Mouse (Mus musculus): Measurements from ENCODE around the gene Crygn. TPM values are rescaled to one million over a fixed set of nuclear protein-coding genes. Genes with fewer than 3 reads are reported as not detected.
"Not testable (repeated sequence)": the region's sequence is repeated elsewhere in the genome, so short reads cannot be mapped to it uniquely, and the experiment has no call there.

Crygn gene
- total RNA-seq (2021): not detected
- long read RNA-seq, experiment 1, partial matches to known transcripts: 0 of 1 reads
- long read RNA-seq, experiment 1, other reads (novel, unspliced or antisense): 1 of 1 reads
- long read RNA-seq, experiment 2: 0 reads

DNA sequence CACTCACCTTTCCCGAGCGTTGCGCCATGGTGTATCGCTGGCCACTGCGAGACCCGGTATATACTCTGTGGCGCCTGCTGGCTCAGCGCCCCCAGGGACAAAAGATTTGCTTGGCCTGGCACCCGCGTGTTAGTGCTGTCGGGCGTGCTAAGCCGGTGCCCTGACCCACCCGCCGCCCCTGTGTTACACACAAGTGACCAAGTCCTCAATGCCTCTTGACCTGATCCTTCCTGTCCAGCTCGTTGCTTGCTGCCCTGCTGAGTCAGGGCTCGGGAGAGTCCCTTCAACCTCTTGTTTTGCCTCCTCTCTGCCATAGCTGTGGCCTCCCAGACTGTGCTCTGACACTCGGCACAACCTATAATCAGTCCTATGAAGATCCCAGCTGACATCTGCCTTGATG is at the start of gene Crygn:
Gene Crygn (minus strand): TSS at position 193 of the 400 bp plus-strand sequence.
- no peak for DNase-seq (ENCODE audit: low spot score in 2 of 2)

DNA sequence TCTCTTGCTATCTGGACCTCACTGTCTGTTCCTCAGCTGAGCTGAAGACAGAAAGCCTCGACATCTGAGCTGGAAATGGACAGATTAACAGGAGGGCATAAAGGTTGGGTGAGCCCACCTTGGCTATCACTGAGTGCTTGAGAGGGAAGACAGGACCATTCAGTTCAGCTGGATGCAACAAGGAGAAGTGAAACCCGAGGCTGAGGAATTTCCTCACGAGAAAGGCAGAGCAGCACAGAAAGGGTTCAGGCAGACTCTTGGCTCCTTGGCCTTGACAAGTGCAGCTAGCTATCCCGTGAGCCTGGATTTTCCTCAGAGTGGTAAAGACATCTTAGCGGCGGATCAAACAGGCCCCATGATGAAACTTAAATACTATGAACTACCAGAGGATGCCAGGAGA is 47.4 kb upstream of the Crygn start:
- no peak for DNase-seq (ENCODE audit: low spot score in 2 of 2)

DNA sequence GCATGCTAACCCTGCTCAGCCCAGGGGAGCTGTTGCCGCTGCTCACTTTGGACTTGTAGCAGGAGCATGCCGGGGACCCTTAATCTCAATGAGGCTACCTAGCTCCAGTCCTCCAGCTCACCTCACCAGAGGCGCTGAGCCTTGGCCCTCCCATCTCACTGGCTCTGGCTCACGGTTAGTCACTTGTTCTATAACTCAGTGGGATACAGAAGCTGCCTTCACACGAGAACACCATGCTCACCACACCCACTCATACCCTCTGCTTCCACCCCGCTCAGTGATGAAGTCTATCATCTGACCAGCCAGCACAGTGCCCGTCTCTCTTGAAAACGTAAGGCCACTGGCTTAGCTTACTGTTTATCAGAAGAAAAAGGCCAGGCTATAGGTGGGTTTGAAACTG is 46.9 kb upstream of the Crygn start:
- DNase-seq (ENCODE audit: low spot score in 2 of 2): no peak

DNA sequence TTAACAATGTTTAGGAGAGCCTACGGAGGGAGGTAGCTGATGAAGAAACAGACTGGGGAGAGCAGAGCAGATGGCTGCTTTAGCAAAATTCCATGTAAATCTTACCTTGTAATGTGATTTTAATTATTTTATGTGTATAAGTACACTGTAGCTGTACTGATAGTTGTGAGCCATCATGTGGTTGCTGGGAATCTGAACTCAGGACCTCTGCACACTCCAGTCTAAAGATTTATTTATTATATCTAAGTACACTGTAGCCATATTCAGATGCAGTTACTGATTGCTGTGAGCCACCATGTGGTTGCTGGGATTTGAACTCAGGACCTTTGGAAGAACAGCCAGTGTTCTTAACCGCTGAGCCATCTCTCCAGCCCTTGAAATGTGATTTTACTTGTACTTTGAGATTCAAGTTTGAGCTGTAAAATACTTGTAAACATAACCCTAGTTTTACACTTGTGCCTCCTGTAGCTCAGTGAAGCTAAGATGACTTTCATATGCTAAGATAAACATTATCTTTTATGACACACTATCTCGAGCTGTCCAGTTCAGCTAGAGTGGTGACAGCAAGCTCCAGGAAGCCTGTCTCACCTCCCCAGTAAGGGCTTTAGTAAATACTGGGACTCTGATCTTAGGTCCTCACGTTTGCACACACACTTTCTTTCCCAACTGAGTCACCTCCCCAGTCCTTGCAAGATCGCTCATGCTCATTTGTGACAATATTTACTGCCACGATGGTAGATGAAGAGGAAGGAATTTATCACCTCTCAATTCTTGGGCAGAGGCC is 44.2 kb upstream of the Crygn start:
- no peak for DNase-seq (ENCODE audit: low spot score in 2 of 2)

DNA sequence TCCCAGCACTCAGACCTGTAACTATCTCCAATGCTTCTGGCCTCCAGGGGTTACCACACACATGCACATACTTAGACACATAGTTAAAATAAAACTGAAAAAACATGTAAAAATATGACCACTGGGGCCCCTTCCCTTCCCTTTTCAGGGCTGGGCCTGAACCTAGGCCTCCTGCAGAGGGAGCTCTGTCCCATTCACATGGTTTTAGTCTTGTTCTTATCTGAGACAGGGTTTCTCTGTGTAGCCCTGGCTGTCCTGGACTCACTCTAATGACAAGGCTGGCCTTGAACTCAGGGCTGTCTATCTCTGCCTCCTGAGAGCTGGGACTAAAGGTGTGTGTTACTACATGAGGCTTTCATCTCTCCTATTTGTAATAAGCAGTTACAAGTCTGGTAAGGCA is 42.6 kb upstream of the Crygn start:
- no peak for DNase-seq (ENCODE audit: low spot score in 2 of 2)

DNA sequence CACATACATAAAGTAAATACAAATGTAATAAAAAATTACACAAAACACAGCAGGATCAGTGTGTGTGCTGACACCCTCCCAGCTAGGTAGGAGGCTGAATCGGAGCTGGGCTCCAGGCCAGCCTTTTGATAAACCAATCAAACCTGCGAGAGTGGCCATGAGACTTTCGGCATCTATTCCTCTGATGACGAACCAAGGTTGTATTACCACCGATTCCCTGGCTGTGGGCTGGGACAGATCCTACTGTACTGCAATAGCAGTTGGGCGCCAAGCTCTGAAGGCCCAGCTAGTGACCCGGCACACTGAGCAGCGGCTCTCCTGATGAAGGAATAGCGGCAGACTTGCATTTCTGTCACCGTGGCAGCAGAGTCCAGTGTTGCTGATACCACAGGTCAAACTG is 40.8 kb upstream of the Crygn start:
- no peak for DNase-seq (ENCODE audit: low spot score in 2 of 2)

DNA sequence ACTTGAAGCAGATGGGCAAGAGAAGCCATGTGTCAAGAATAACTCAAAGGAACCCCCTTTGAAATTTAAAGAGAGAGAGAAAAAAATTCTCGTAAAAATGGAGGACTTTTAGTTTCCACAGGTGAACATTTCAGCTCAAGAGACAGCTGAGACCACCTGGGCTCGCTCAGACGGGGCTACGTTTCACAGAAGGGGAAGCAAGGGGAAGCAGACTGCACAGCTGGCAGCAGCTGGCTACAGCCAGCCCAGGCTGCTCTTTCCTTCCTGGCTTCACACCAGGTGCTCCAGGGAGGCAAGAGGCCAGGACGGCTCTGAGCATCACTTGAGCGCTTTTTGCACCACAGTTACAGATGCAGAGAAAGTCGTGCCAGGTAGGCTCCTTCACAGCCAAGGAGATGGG is 40.0 kb upstream of the Crygn start:
- DNase-seq (ENCODE audit: low spot score in 2 of 2): peak in 1 of 2 experiments; percentile 28

DNA sequence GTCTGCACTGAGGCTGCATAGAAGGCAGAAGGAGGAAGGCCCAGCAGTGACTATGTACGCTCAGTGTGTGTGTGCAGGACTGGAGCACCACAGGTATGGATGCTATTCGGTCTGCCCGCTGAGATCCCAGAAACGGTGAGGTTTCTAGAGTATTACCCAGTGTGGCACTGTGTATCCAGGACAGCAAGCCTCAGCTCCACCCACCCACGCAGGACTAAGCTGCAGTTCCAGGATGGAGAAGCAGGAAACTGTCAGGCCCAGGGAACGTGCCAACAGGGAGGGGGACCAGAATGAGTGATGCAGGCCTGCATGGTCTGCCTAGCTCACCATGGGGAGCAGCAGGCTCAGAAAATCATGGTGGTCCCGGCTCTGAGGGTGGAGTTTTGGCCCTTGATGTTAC is 35.2 kb upstream of the Crygn start:
- no peak for DNase-seq (ENCODE audit: low spot score in 2 of 2)

DNA sequence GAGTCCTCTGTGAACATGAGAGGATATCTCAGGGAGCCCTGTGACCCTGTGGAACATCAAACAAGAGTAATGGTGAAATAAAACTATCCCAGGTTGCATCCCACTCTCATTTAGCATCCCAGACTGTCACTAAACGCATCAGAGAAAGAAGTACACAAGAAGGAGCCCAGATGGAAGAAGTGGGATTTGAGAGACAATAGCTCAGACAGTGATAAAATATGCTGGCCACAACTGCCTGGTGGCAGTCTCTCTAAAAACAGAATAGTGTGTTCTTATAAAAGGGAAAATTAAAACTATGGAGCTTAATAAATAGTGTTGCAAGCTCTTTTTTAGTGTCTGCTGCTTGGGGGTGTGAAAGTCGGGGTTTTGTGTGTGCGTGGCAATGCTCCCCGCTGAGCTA is 25.1 kb upstream of the Crygn start:
- DNase-seq (ENCODE audit: low spot score in 2 of 2): no peak

DNA sequence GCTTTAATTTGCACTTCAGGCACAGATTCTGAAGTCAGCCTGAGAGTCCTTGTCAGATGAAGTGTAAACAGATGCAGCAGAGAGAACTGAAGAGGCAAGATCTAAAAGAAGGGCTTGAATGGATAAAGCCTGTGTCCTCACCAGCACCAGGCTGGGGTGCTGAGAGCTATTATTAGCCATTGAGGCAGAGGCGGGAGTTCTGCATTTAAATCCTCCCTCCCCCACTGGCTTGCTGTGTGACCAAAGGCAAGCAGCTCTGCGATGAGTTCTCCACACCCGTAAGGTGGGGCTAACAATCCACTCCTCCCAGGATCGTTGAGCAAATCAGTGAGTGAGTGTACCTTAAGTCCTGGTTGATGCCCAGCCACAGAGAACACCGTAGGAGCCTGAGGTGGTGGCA is 23.2 kb upstream of the Crygn start:
- DNase-seq (ENCODE audit: low spot score in 2 of 2): no peak

DNA sequence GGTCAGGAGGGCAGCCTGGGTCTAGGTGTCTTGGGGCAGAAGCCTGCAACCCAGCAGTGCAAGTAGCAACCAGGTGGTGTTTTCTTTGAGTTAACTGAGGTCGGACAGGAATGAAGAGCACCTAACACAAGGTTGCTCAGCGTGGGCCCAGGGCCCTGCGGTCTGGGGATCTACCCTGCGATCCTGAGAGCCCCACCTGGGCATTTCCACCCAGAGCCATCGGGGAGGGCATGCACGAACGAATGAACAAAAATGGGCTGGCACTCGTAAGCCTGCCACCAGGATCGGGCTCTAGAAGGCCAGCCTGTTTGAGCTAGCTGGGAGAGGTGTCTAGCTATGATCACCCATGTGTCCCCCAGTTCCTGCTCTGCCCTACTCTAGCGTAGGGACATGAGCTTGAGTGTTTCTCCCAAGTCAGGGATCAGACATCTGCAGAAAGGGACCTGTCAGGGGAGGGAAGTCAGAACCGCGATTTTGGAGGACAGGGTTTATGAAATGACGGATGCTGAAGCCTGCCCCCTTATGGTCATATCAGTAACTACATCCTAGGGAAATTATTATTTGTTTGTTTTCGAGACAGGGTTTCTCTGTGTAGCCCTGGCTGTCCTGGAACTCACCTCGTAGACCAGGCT is 22.2 kb upstream of the Crygn start:
- no peak for DNase-seq (ENCODE audit: low spot score in 2 of 2)

DNA sequence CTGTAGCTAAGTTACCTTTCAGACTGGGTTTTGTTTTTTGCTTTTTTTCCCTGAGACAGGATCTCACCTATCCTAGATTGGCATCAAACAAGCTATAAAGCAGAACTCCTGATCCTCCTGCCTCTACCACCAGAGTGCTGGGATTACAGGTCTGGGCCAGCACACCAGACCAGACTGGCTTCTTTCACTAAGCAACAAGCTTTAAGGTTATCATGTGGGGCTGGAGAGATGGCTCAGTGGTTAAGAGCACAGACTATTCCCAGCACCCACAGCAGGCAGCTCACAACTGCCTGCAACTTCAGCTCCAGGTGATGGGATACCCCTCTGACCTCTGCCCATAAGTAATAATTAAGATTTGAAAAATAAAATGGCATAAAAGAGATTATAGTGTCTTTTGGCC is 21.5 kb upstream of the Crygn start:
- no peak for DNase-seq (ENCODE audit: low spot score in 2 of 2)

DNA sequence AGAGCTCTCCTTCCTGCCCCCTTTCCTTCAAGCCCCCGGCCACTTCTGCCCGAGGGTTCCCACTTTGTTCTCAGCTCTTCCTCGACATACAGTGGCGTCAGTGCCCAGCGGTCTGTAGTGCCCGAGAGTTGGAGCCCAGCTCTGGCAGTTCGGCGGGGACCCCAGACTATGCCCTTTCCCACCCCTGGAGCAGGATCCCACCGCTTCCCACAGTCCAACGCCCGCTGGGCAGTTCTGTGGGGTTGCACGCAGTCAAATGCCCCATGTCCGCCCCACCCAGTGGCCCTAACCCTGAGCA is 21.0 kb upstream of the Crygn start:
- DNase-seq (ENCODE audit: low spot score in 2 of 2): no peak

DNA sequence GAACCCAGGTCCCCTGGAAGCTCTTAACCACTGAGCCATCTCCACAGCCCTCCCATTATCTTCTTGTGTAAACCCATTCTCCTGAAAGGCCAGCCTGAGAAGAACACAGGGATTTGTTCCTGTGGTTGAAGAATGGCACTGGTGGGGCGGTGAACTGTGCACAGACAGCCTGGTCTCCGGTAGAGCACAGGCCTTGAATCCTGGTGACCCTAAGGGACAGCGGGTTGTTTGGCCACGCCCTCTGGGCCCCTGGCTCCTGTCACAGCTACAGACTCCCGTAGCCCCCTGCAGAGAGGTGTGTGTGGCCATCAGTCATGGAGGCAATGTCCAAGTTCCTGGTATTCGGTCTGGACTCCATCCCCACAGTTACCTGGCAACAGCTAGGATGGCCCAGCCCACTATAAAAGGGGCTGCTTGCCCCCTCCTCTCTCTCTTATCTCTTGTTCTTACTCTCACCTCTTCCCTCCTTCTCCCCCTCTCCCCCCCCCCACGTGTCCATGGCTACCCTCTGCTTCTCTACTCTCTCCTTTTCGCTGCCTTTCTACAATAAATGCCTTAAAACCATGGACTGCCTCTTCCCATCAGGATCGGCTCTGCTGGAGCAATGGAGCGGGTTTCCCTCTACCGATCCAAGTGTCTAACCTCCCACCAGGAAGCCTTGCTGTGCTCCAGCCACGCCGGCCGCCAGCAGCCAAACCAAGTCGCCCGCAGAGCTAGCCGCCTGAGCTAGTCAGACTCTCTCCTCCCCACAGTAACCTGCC is 20.5 kb upstream of the Crygn start:
- no peak for DNase-seq (ENCODE audit: low spot score in 2 of 2)

DNA sequence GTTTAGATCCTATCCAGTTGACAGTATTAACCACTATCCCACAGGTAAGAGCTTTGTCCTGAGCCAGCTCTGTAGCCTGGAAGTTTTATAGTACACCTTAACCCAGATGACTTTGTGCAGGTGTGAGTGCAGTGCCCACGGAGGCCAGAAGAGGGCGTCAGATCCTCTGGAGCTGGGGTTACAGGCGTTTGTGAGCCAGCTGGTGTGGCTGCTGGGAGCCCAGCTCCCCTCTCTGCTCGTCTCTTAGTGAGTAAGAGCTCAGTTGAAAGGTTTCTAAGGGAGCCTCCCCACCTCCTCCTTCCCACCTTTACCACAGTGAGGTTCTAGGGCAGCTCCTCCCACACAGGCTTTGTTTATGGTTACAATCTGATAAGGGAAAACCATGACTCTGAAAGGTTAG is 18.9 kb upstream of the Crygn start:
- DNase-seq (ENCODE audit: low spot score in 2 of 2): no peak

DNA sequence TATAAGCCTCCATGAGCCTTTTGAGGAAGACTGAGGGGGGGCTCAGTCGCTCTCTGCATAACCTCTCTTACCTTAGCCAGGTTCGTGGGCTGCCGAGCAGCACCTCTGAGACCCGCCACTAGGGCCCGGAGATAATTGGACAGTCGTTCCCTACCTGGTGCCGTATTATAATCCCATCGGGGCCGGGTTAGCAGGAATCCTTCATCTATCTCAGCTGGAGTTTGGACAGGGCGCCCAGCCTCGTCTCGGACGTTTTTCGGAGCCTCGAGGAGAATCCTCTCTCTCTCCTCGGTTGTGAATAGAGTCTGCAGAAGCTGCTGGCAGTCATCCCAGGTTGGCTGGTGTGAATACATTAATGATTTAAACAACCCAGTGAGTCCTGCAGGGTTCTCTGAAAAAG is 16.7 kb upstream of the Crygn start:
- not testable (repeated sequence) for DNase-seq (ENCODE audit: low spot score in 2 of 2)

DNA sequence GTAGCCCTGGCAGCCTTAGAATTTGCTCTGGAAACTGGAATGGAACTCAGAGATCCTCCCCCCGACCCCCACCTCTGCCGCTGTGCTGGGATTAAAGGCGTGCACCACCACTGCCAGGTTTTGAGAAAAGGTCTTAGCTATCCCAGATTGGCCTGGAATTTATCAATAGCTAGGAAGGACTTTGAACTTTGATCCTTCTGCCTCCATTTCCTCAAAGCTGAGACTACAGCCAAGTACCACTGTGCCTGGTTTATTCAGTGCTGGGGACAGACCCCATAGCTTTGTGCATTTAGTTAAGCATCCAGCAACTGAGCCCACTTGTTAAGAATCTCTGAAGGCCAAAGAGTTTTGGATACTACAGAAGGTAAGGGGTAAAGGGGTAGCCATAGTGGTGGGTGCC is 877 bp downstream of the Crygn start:
- no peak for DNase-seq (ENCODE audit: low spot score in 2 of 2)

DNA sequence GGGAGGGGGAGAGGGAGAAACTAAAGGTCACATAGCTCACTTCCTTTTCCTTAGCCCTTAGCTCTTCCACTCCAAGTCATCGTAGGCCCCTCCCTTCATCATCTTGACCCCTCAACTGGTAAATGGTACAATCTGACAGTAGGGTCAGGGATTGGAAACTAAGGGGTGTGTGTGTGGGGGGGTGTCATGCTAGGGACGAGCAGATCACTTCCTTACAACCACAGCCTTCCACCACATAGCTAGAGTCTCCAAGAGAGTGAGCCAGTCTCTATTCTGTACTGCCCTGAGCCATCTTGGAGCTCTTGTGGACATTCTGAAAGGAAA is 5.7 kb downstream of the Crygn start:
- no peak for DNase-seq (ENCODE audit: low spot score in 2 of 2)

DNA sequence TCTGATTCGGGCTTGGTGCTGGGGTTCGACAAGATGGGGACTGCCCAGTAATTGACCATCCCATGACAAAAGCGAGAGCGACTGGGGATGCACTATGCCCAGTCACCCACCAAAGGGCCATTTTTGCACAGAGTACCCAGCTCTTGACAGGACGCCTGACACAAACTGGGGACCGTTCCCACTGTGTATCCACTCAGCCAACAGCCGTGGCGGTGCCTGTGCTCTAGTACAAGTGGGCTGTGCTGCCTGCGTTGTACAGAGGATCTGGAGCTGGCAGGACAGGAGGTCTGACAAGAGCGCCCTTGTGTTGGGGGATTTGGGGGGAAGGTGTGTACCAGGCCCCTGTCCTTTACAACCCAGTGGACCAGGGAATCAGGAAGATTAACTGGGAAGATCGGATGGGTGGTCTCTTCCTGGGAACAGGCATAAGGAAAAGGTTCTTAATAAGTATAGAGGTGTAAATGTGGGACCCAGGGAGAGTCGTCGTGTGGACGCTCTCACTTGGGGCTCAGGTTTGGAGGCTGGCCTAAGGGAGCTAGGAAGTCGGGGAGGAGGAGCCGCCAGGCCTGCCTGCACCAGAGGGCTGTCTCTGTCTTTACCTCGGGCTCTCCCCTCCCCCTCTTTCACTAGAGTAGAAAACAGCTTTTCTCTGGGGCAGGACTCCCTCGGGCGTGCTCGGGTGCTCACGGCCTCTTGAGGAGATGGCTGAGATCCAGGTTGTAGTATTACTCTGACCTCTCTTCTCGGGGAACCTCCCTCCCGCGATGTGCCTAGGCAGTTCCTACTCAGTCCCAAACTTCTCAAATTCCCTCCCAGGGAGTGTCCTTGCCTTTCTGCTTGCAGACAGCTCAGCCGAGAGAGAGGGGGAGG is 6.3 kb downstream of the Crygn start:
- peak in 1 of 2 experiments; percentile 60 for DNase-seq (ENCODE audit: low spot score in 2 of 2)

DNA sequence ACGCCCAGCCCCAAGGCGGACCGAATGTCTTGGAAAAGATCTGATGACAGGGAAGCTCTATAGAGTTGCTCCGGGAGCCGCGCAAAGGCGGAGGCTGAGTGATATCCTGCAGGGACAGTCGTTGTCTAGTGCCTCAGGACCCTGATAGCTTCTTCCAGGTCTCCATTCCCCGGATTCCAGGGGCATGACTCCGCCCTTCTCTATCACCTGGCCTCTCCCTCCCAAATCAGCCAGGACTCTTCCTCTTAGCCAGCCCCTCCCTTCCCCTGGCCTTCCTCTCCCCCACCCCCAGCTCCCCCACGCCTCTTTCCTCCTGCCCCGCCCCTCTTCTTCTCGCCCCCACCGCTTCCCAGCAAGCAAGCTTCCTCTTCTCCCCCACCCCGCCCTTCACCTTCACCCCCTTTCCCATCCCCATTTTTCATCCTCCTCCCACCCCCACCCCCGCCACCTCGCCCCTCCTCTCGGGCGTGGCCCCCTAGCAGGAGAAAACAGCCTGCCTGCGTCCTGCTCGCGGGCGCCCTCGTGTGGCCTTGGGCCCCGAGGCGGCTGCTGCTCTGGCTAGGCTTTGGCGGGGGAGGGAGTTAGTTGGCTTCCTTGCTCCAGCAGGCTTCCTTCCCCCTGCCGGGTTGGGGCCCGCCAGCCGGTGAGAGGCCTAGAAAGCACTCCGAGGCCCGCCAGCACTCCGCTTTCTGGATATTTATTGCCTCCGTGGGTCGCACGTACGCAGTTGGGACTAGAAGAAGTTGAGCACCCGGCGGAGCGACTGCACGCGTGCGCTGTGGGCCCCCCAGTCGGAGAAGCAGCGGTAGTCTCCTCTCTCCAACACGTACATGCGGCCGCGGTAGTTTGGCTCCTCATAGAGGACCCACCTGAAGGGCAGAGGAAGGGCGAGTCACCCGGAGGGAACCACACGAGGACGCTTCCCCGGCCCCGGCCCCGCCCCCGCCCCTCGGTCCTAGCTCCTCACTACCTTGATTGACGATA is 7.2 kb downstream of the Crygn start:
- DNase-seq (ENCODE audit: low spot score in 2 of 2): peak; percentile 85 to 91

Measured in gastrocnemius, postnatal 4 days (tissue).